32 mouse cellular contexts compared by ENCODE assay signal in genomic region chr12:61989471-61989870, GRCm38 (mm10).
DNase-seq lines count a peak whose midpoint lies in the region; ATAC-seq and TF ChIP-seq lines count a peak whose summit lies in the region.
"Had no signal": no experiment of that assay in that cellular context is flagged by ENCODE, and none has a peak within 500 bp of the region (broad histone marks: within the 10 kb centered on the region; RNA-seq: fewer than 3 reads in every experiment).

No protein-coding gene starts in this region.

- no peak overlapping the region for H3K9ac ChIP-seq in midbrain, postnatal 0 days (replicated peaks; ENCODE audit: low read length, poor library complexity, severe bottlenecking)
- H3K9ac ChIP-seq in midbrain, embryonic 16.5 days (ENCODE audit: low read depth, low read length), result no peak overlapping the region
- H3K9ac ChIP-seq: embryonic facial prominence, embryonic 12.5 days; heart, embryonic 15.5 days; hindbrain, embryonic 12.5 days; liver, embryonic 14.5 days; lung, embryonic 14.5 days; midbrain, embryonic 15.5 days; neural tube, embryonic 12.5 days had no signal

- no peak for TF ChIP-seq CTCF in midbrain, postnatal 0 days (IDR thresholded peaks at IDR 0.05)
- no peak for TF ChIP-seq CTCF in lung, adult 2 months (IDR thresholded peaks at IDR 0.05; ENCODE audit: insufficient read depth, low read length)

- H3K9me3 ChIP-seq in midbrain, postnatal 0 days (ENCODE audit: low read length), result no peaks in the 10 kb centered on the region
- H3K9me3 ChIP-seq in midbrain, embryonic 16.5 days (replicated peaks; ENCODE audit: control insufficient read depth, low read length, poor library complexity, severe bottlenecking), result no peaks in the 10 kb centered on the region
- H3K9me3 ChIP-seq: embryonic facial prominence, embryonic 12.5 days; heart, embryonic 10.5 days; heart, embryonic 15.5 days; hindbrain, embryonic 12.5 days; midbrain, embryonic 15.5 days; neural tube, embryonic 12.5 days had no signal

- H3K27me3 ChIP-seq in midbrain, postnatal 0 days (ENCODE audit: insufficient read depth, low read length), result no peaks in the 10 kb centered on the region
- H3K27me3 ChIP-seq in midbrain, embryonic 16.5 days (ENCODE audit: control insufficient read depth, insufficient read depth, low read depth, low read length), result no peaks in the 10 kb centered on the region
- H3K27me3 ChIP-seq: embryonic facial prominence, embryonic 12.5 days; heart, embryonic 15.5 days; hindbrain, embryonic 12.5 days; midbrain, embryonic 15.5 days; neural tube, embryonic 12.5 days; Patski had no signal

- no peak overlapping the region for H3K4me3 ChIP-seq in midbrain, postnatal 0 days (ENCODE audit: low read depth, low read length)
- H3K4me3 ChIP-seq in midbrain, embryonic 16.5 days (ENCODE audit: low read depth, low read length), result no peak overlapping the region
- H3K4me3 ChIP-seq in lung, adult 2 months (replicated peaks; ENCODE audit: extremely low read depth, low read depth, low read length), result no peak overlapping the region
- H3K4me3 ChIP-seq: embryonic facial prominence, embryonic 12.5 days; heart, embryonic 10.5 days; heart, embryonic 15.5 days; hindbrain, embryonic 12.5 days; midbrain, embryonic 10.5 days; midbrain, embryonic 15.5 days; myocyte; neural tube, embryonic 12.5 days had no signal

- peak; percentile 65 for ATAC-seq in frontal cortex, adult (ENCODE audit: low TSS enrichment)
- no peak for ATAC-seq in midbrain, postnatal 0 days (ENCODE audit: low FRiP score)
- no peak for ATAC-seq in midbrain, embryonic 16.5 days
- ATAC-seq: intestine, postnatal 0 days; midbrain, embryonic 15.5 days; Patski had no signal

- no peak for TF ChIP-seq POLR2A in lung, adult 2 months (IDR thresholded peaks at IDR 0.05; ENCODE audit: borderline replicate concordance, extremely low read depth, low read depth, low read length)

- 72% methylated on average over 3 of the region's 3 CpGs for WGBS in midbrain, postnatal 0 days
- WGBS in midbrain, embryonic 16.5 days, result 68% methylated on average over 3 of the region's 3 CpGs
- WGBS in lung, adult 2 months, result 55% methylated on average over 3 of the region's 3 CpGs

- DNase-seq in cerebellum, postnatal 10 days, result peak; percentile 69 to 83
- DNase-seq in cerebellum, adult 18-20 months, result no peak
- no peak for DNase-seq in frontal cortex, postnatal 10 days (ENCODE audit: low spot score in 2 of 2)
- peak; percentile 9 for DNase-seq in midbrain, postnatal 0 days (ENCODE audit: low spot score)
- DNase-seq in brain, adult 2 months (ENCODE audit: low read depth, low spot score), result peak; percentile 58
- no peak for DNase-seq in lung, adult 2 months
- DNase-seq: adrenal gland, postnatal 10 days; embryo, embryonic 11 days; gastrocnemius, postnatal 25 days; heart, adult 11 months; heart, postnatal 36 days; kidney, adult 9 months; kidney, postnatal 10 days; liver; lung, embryonic 14.5 days; lung, postnatal 14 days; thymus, adult 2 months; thymus, postnatal 36 days had no signal

- H3K27ac ChIP-seq in midbrain, postnatal 0 days (ENCODE audit: low read depth, low read length), result no peak overlapping the region
- no peak overlapping the region for H3K27ac ChIP-seq in midbrain, embryonic 16.5 days (ENCODE audit: low read length)
- H3K27ac ChIP-seq: embryonic facial prominence, embryonic 12.5 days; heart, embryonic 10.5 days; heart, embryonic 15.5 days; hindbrain, embryonic 12.5 days; liver, embryonic 14.5 days; midbrain, embryonic 10.5 days; midbrain, embryonic 15.5 days; neural tube, embryonic 12.5 days; stomach, postnatal 0 days had no signal

- H3K36me3 ChIP-seq in midbrain, postnatal 0 days (ENCODE audit: insufficient read depth, low read length), result no peaks in the 10 kb centered on the region
- H3K36me3 ChIP-seq in midbrain, embryonic 16.5 days (ENCODE audit: control insufficient read depth, insufficient read depth, low read length), result no peaks in the 10 kb centered on the region
- H3K36me3 ChIP-seq: embryonic facial prominence, embryonic 12.5 days; heart, embryonic 10.5 days; heart, embryonic 15.5 days; hindbrain, embryonic 12.5 days; midbrain, embryonic 10.5 days; midbrain, embryonic 15.5 days; neural tube, embryonic 12.5 days had no signal

- no peaks in the 10 kb centered on the region for H3K4me1 ChIP-seq in midbrain, postnatal 0 days (ENCODE audit: insufficient read depth, low read length)
- no peaks in the 10 kb centered on the region for H3K4me1 ChIP-seq in midbrain, embryonic 16.5 days (ENCODE audit: control insufficient read depth, insufficient read depth, low read length)
- H3K4me1 ChIP-seq in lung, adult 2 months (ENCODE audit: control insufficient read depth, insufficient read depth, low read length), result no peaks in the 10 kb centered on the region
- H3K4me1 ChIP-seq: embryonic facial prominence, embryonic 12.5 days; heart, embryonic 10.5 days; heart, embryonic 15.5 days; hindbrain, embryonic 12.5 days; midbrain, embryonic 10.5 days; midbrain, embryonic 15.5 days; neural tube, embryonic 12.5 days had no signal

- H3K4me2 ChIP-seq in midbrain, postnatal 0 days (ENCODE audit: low read depth, low read length, poor library complexity, severe bottlenecking), result no peak overlapping the region
- no peak overlapping the region for H3K4me2 ChIP-seq in midbrain, embryonic 16.5 days (ENCODE audit: low read length)
- H3K4me2 ChIP-seq: embryonic facial prominence, embryonic 12.5 days; heart, embryonic 15.5 days; hindbrain, embryonic 12.5 days; lung, embryonic 14.5 days; midbrain, embryonic 15.5 days; neural tube, embryonic 12.5 days had no signal

Comparison
In these comparisons a context has a peak if more than half of its experiments do, and no peak if none do; other contexts are left out.
1. DNase-seq: peak in cerebellum, postnatal 10 days (2 of 2), midbrain, postnatal 0 days (single experiment) and brain, adult 2 months (single experiment); none in cerebellum, adult 18-20 months (0 of 2), frontal cortex, postnatal 10 days (0 of 2) and lung, adult 2 months (single experiment).